Mouse (Mus musculus) gastrocnemius, adult 2 months (tissue): ENCODE measurements at regions not wholly inside any gene's neighbourhood (a gene's known extent, or its start where the extent isn't known, plus 50 kb on each side); places are given as distances from the start of the nearest gene placed in this dataset.

Source experiments
- DNase-seq: peaks from one replicate; pipeline ENCODE4 v3.0.0; 2022
- H3K27ac ChIP-seq: fragments of 200-600 bp; 2 replicates; pipeline ENCODE4 v1.8.1; 2022; ENCODE audit warnings: mild to moderate bottlenecking
- H3K4me3 ChIP-seq: fragments of 200-600 bp; 2 replicates; pipeline ENCODE4 v1.8.1; 2022; ENCODE audit warnings: mild to moderate bottlenecking, moderate library complexity
- CTCF ChIP-seq: fragments of 200-600 bp; IDR thresholded peaks from 2 replicates; pipeline ENCODE4 v1.8.1; 2022; ENCODE audit warnings: antibody characterized with exemption, mild to moderate bottlenecking, moderate library complexity
- intact Hi-C: fragments of 180-260 bp; cut with DNase I; formaldehyde crosslinking; loops from one replicate; pipeline ENCODE4 v1.15.1; 2025

- no peak overlapping the region for H3K4me3 ChIP-seq
- peak overlapping the region; percentile 38; the same call in 1 of the 2 replicates for H3K27ac ChIP-seq
- no peak for TF ChIP-seq CTCF
- intact Hi-C loops: no loop called here
- peak; percentile 19 for DNase-seq
Measured at GRCm38 (mm10) chr13:16716796-16717749, 705.4 kb downstream of the Inhba start.

DNA sequence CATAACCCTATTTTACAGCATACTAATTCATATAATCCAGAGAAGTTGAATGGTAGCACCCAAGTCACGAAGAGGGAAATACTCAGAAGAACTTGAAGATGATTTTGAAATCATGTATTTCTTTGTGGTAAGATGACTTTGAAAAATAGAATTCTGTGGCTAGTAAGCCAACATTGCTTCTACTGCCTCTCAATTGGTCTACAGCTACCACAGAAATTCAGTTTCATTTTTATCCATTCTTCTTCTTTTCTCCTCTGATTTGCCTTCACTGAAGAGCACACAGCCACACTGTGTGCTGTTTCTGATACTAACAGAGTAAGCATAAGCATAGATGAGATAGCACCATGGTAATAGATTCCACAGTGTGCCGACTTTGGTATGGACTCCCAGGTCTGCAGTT, 708.4 kb downstream of the Inhba start:
- no peak for DNase-seq
- Histone ChIP-seq H3K27ac (no peak overlapping the region), H3K4me3 (no peak overlapping the region)
- intact Hi-C loops: no loop called here
- no peak for TF ChIP-seq CTCF

DNA sequence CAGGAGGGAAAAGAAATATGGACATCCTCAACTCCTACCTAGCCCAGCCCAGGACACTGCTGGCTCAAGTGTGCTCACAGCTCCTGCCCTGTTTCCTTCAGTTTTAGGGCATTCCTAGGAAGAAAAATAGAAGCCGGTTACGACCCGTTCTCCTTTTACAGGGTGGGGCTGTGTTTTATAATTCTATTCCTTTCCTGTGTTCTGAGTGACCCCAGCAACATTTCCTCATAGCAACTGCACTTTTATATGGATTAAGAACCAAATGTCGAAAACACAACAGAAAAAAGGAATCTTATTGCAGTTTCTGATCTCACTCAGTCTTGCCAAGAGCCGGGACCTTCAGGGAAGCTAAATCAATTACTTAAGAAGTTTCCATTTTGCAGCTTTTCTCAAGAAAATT, 713.7 kb downstream of the Inhba start:
- intact Hi-C loops: no loop called here
- no peak for DNase-seq
- Histone ChIP-seq H3K4me3 (no peak overlapping the region), H3K27ac (no peak overlapping the region)
- TF ChIP-seq CTCF: no peak

DNA sequence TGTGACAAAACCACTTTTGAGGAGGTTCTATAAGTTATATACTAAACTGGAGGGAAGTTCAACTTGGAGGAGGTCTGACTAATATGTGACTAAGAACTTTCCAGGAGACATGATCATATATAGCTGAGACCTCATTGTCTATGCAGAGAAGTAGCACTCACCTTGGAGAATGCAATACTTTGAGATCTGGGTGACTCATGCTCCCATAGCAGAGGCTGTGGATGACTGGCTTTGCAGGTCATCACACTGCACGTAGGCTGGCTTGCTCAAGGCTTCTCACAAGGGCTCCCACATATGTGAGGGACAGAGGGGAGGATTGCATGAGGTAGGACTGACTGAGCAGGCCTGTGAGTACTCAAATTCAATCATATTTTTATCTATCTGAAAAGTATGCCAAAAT, 726.7 kb downstream of the Inhba start:
- DNase-seq: no peak
- Histone ChIP-seq H3K27ac (no peak overlapping the region), H3K4me3 (no peak overlapping the region)
- intact Hi-C loops: no loop called here
- TF ChIP-seq CTCF: no peak

DNA sequence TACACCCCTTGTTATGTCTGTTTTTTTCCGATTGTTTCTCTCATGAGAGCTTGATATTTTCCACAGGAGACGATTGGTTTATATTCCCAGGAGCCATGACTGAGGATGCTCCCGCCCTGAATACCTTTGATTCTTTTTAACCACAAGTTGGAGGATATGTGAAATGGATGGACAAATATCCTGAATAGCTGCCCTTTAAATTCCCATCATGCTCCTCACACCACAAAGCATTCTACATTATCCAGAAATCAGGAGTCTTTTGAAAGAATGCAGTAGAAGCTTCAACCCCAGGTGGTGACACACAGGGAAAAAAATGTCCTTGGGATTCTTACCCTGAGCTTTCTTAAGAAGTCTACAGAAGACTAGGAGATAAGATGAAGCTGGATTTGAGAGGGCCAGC, 727.9 kb downstream of the Inhba start:
- DNase-seq: no peak
- intact Hi-C loops: no loop called here
- Histone ChIP-seq H3K27ac (no peak overlapping the region), H3K4me3 (no peak overlapping the region)
- no peak for TF ChIP-seq CTCF

- intact Hi-C loops: no loop called here
- TF ChIP-seq CTCF: no peak
- no peak for DNase-seq
- Histone ChIP-seq H3K27ac (no peak overlapping the region), H3K4me3 (no peak overlapping the region)
Measured at GRCm38 (mm10) chr13:16744237-16744636, 732.6 kb downstream of the Inhba start.

GRCm38 (mm10) chr13:16745644-16746043, 734.0 kb downstream of the Inhba start:
- DNase-seq: no peak
- intact Hi-C loops: no loop called here
- no peak overlapping the region for H3K27ac ChIP-seq
- TF ChIP-seq CTCF: no peak
- no peak overlapping the region for H3K4me3 ChIP-seq

- no peak for DNase-seq
- no peak overlapping the region for H3K27ac ChIP-seq
- TF ChIP-seq CTCF: no peak
- intact Hi-C loops: no loop called here
- H3K4me3 ChIP-seq: no peak overlapping the region
Measured at GRCm38 (mm10) chr13:16746451-16746850, 734.8 kb downstream of the Inhba start.

GRCm38 (mm10) chr13:16756264-16756663, 744.6 kb downstream of the Inhba start:
- intact Hi-C loops: no loop called here
- TF ChIP-seq CTCF: no peak
- DNase-seq: no peak
- no peak overlapping the region for H3K4me3 ChIP-seq
- H3K27ac ChIP-seq: no peak overlapping the region

GRCm38 (mm10) chr13:16760045-16760444, 748.4 kb downstream of the Inhba start:
- Histone ChIP-seq H3K4me3 (no peak overlapping the region), H3K27ac (no peak overlapping the region)
- no peak for TF ChIP-seq CTCF
- intact Hi-C loops: loop anchor here (10.0 kb wide), 1 partner anchor 745 kb away; the partner anchor contains the start of gene Inhba
- no peak for DNase-seq

- Histone ChIP-seq H3K27ac (peak overlapping the region; percentile 38; the same call in 1 of the 2 replicates), H3K4me3 (no peak overlapping the region)
- intact Hi-C loops: loop anchor here (10.0 kb wide), 1 partner anchor 747 kb away; the partner anchor contains the start of gene Inhba
- TF ChIP-seq CTCF: no peak
- peak; percentile 24 for DNase-seq
Measured at GRCm38 (mm10) chr13:16761415-16761814, 749.8 kb downstream of the Inhba start.

- DNase-seq: no peak
- H3K27ac ChIP-seq: no peak overlapping the region
- H3K4me3 ChIP-seq: no peak overlapping the region
- intact Hi-C loops: loop anchor here (10.0 kb wide), 1 partner anchor 748 kb away; the partner anchor contains the start of gene Inhba
- TF ChIP-seq CTCF: no peak
Measured at GRCm38 (mm10) chr13:16762326-16762725, 750.7 kb downstream of the Inhba start.

- intact Hi-C loops: loop anchor here (10.0 kb wide), 1 partner anchor 748 kb away; the partner anchor contains the start of gene Inhba
- Histone ChIP-seq H3K27ac (no peak overlapping the region), H3K4me3 (no peak overlapping the region)
- no peak for DNase-seq
- TF ChIP-seq CTCF: no peak
Measured at GRCm38 (mm10) chr13:16762727-16763512, 751.3 kb downstream of the Inhba start.
